Mouse (Mus musculus) lung, embryonic 15.5 days (tissue): ENCODE measurements at regions not wholly inside any gene's neighbourhood (a gene's known extent, or its start where the extent isn't known, plus 50 kb on each side); places are given as distances from the start of the nearest gene placed in this dataset. TPM values are rescaled to one million over a fixed set of nuclear protein-coding genes. Genes with fewer than 3 reads are reported as not detected.

Experiments used
- ATAC-seq: fragments of 200-750 bp; cut with Nextera tagmentation; 2 replicates; pipeline ENCODE4 v1.8.0; 2017; ENCODE audit warnings: moderate number of reproducible peaks, borderline replicate concordance; ENCODE audit not compliant: low FRiP score, low TSS enrichment; ENCODE audit errors: extremely low read depth
- H3K27ac ChIP-seq: fragments of 300-500 bp; sonication (generic); 2 replicates; pipeline ENCODE4 v1.5.1; 2015; ENCODE audit warnings: moderate library complexity, mild to moderate bottlenecking, inconsistent platforms
- H3K27me3 ChIP-seq: fragments of 300-500 bp; sonication (generic); 2 replicates; pipeline ENCODE4 v1.6.1; 2015; ENCODE audit warnings: inconsistent platforms
- H3K36me3 ChIP-seq: fragments of 300-500 bp; sonication (generic); 2 replicates; pipeline ENCODE4 v1.6.1; 2015; ENCODE audit warnings: inconsistent platforms
- H3K4me1 ChIP-seq: fragments of 300-500 bp; sonication (generic); 2 replicates; pipeline ENCODE4 v1.6.1; 2015; ENCODE audit warnings: inconsistent platforms
- H3K4me2 ChIP-seq: fragments of 300-500 bp; sonication (generic); 2 replicates; pipeline ENCODE4 v1.6.1; 2015; ENCODE audit warnings: inconsistent platforms, mild to moderate bottlenecking, moderate library complexity
- H3K4me3 ChIP-seq: fragments of 300-500 bp; sonication (generic); 2 replicates; pipeline ENCODE4 v1.5.1; 2015; ENCODE audit warnings: mild to moderate bottlenecking, inconsistent platforms
- H3K9ac ChIP-seq: fragments of 300-500 bp; sonication (generic); 2 replicates; pipeline ENCODE4 v1.6.1; 2015; ENCODE audit warnings: inconsistent platforms
- H3K9me3 ChIP-seq: fragments of 300-500 bp; sonication (generic); 2 replicates; pipeline ENCODE4 v1.6.1; 2016; ENCODE audit warnings: inconsistent platforms
- WGBS: fragments of 180-500 bp; shearing (Covaris S2); methylation state at CpG from one replicate; pipeline ENCODE4 v1.1.7; 2015; 5-methylcytosine and 5-hydroxymethylcytosine counted together
- microRNA counts: library from miRNA; unstranded; fragments of <30 nt; microRNA quantifications from one replicate; lab custom pipeline; 2016
- microRNA-seq: library from miRNA; unstranded; fragments of <30 nt; microRNA quantifications from one replicate; pipeline ENCODE4, GENCODE M21; 2016

- WGBS, result 68% methylated on average over 2 of the region's 2 CpGs
- no peak overlapping the region for H3K27ac ChIP-seq
- H3K9me3 ChIP-seq, result no peaks in the 10 kb centered on the region
- H3K36me3 ChIP-seq, result no peaks in the 10 kb centered on the region
- no peak overlapping the region for H3K4me2 ChIP-seq
- H3K4me3 ChIP-seq, result no peak overlapping the region
- H3K9ac ChIP-seq, result no peak overlapping the region
- no peak for ATAC-seq
- no peaks in the 10 kb centered on the region for H3K27me3 ChIP-seq
- no peaks in the 10 kb centered on the region for H3K4me1 ChIP-seq
Measured at GRCm38 (mm10) chr2:139423413-139423812, 70.3 kb upstream of the Sptlc3 start.

MicroRNA genes in the stretch of these regions (microRNA counts, 519-probe panel; counts per million panel counts)
- microRNA mmu-miR-1952 (lab: Ali Mortazavi, UCI), result 19.7 counts per million

Small RNA genes in the stretch of these regions (microRNA-seq; reads per million reads assigned to microRNA genes)
- not detected for gene Mir1952
